Mouse (Mus musculus): Measurements from ENCODE around the gene Tdp1. TPM values are rescaled to one million over a fixed set of nuclear protein-coding genes. Genes with fewer than 3 reads are reported as not detected.

Gene Tdp1
- polyA plus RNA-seq, 1 experiment from 2014 or later: 64.8 TPM

- no peak for DNase-seq (ENCODE audit: low spot score)
- H3K36me3 ChIP-seq (ENCODE audit: control insufficient read depth, insufficient read depth, low read length): no peaks in the 10 kb centered on the region
- WGBS: under 1% methylated on average over 11 of the region's 11 CpGs
- H3K27ac ChIP-seq (ENCODE audit: low read depth, low read length): peak overlapping the region; percentile 78
- H3K27me3 ChIP-seq (replicated peaks; ENCODE audit: control insufficient read depth, insufficient read depth, low read length): no peaks in the 10 kb centered on the region
- ATAC-seq (replicated peaks; ENCODE audit: low FRiP score): no peak; the same call in 1 of the 2 replicates
- H3K9me3 ChIP-seq (ENCODE audit: control insufficient read depth, low read length): no peaks in the 10 kb centered on the region
- peak overlapping the region; percentile 70 for H3K9ac ChIP-seq (ENCODE audit: low read depth, low read length)
- peak overlapping the region; percentile 94 for H3K4me2 ChIP-seq
- peak overlapping the region; percentile 77 for H3K4me3 ChIP-seq (ENCODE audit: low read depth, low read length)
- peaks cover 15% of the 10 kb centered on the region for H3K4me1 ChIP-seq (replicated peaks; ENCODE audit: control insufficient read depth, insufficient read depth, low read length)
Measured at GRCm38 (mm10) chr12:99883713-99884105, 608 bp upstream of the Tdp1 start.

GRCm38 (mm10) chr12:99885282-99885901 lies 1.1 kb downstream of the Tdp1 start:
- H3K4me2 ChIP-seq: peak overlapping the region; percentile 94
- peak overlapping the region; percentile 94 for H3K9ac ChIP-seq (ENCODE audit: low read depth, low read length)
- H3K4me1 ChIP-seq (replicated peaks; ENCODE audit: control insufficient read depth, insufficient read depth, low read length): peaks cover 15% of the 10 kb centered on the region
- H3K36me3 ChIP-seq (ENCODE audit: control insufficient read depth, insufficient read depth, low read length): no peaks in the 10 kb centered on the region
- DNase-seq (ENCODE audit: low spot score): no peak
- 50% methylated on average over 8 of the region's 8 CpGs for WGBS
- H3K27ac ChIP-seq (ENCODE audit: low read depth, low read length): no peak overlapping the region
- no peaks in the 10 kb centered on the region for H3K27me3 ChIP-seq (replicated peaks; ENCODE audit: control insufficient read depth, insufficient read depth, low read length)
- ATAC-seq (replicated peaks; ENCODE audit: low FRiP score): no peak
- H3K4me3 ChIP-seq (ENCODE audit: low read depth, low read length): peak overlapping the region; percentile 77
- no peaks in the 10 kb centered on the region for H3K9me3 ChIP-seq (ENCODE audit: control insufficient read depth, low read length)

DNA sequence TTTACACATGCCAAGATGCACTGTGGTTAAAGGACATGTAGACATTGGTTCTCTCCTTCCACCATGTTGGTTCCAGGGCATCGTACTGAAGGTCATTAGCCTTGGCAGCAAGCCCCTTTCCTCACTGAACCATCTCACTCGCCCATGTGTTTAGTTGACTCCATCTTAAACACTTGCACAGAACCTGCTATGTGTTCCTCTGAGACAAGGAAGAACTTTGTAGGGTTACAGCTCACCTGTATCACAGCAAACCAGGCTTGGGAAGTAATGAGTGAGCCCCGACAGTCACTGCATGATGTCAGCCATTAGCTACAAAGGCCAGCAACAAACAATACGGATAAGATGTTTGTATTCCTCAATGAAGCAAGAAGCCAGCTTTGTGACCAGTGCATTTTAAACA lies 13.5 kb downstream of the Tdp1 start:
- no peaks in the 10 kb centered on the region for H3K9me3 ChIP-seq (ENCODE audit: control insufficient read depth, low read length)
- no peak overlapping the region for H3K9ac ChIP-seq (ENCODE audit: low read depth, low read length)
- no peaks in the 10 kb centered on the region for H3K27me3 ChIP-seq (replicated peaks; ENCODE audit: control insufficient read depth, insufficient read depth, low read length)
- 85% methylated on average over 4 of the region's 4 CpGs for WGBS
- H3K4me1 ChIP-seq (replicated peaks; ENCODE audit: control insufficient read depth, insufficient read depth, low read length): no peaks in the 10 kb centered on the region
- peaks cover 28% of the 10 kb centered on the region for H3K36me3 ChIP-seq (ENCODE audit: control insufficient read depth, insufficient read depth, low read length)
- H3K27ac ChIP-seq (ENCODE audit: low read depth, low read length): no peak overlapping the region
- H3K4me3 ChIP-seq (ENCODE audit: low read depth, low read length): no peak overlapping the region
- H3K4me2 ChIP-seq: no peak overlapping the region
- ATAC-seq (replicated peaks; ENCODE audit: low FRiP score) (no peak), DNase-seq (ENCODE audit: low spot score) (no peak)

GRCm38 (mm10) chr12:99898248-99898870 lies 14.0 kb downstream of the Tdp1 start:
- no peak for DNase-seq (ENCODE audit: low spot score)

GRCm38 (mm10) chr12:99899991-99900390 lies 15.7 kb downstream of the Tdp1 start:
- no peak overlapping the region for H3K9ac ChIP-seq (ENCODE audit: low read depth, low read length)
- H3K4me2 ChIP-seq: no peak overlapping the region
- DNase-seq (ENCODE audit: low spot score) (no peak), ATAC-seq (replicated peaks; ENCODE audit: low FRiP score) (no peak)
- no peak overlapping the region for H3K4me3 ChIP-seq (ENCODE audit: low read depth, low read length)
- WGBS: 84% methylated on average over 1 of the region's 3 CpGs
- no peaks in the 10 kb centered on the region for H3K27me3 ChIP-seq (replicated peaks; ENCODE audit: control insufficient read depth, insufficient read depth, low read length)
- no peaks in the 10 kb centered on the region for H3K9me3 ChIP-seq (ENCODE audit: control insufficient read depth, low read length)
- H3K4me1 ChIP-seq (replicated peaks; ENCODE audit: control insufficient read depth, insufficient read depth, low read length): no peaks in the 10 kb centered on the region
- H3K27ac ChIP-seq (ENCODE audit: low read depth, low read length): no peak overlapping the region
- H3K36me3 ChIP-seq (ENCODE audit: control insufficient read depth, insufficient read depth, low read length): peaks cover 17% of the 10 kb centered on the region

More at GRCm38 (mm10) chr12:99898248-99898870, 14.0 kb downstream of the Tdp1 start:
- no peaks in the 10 kb centered on the region for H3K27me3 ChIP-seq (replicated peaks; ENCODE audit: control insufficient read depth, insufficient read depth, low read length)
- no peaks in the 10 kb centered on the region for H3K9me3 ChIP-seq (ENCODE audit: control insufficient read depth, low read length)
- 80% methylated on average over 16 of the region's 16 CpGs for WGBS
- H3K4me1 ChIP-seq (replicated peaks; ENCODE audit: control insufficient read depth, insufficient read depth, low read length): no peaks in the 10 kb centered on the region
- H3K9ac ChIP-seq (ENCODE audit: low read depth, low read length): no peak overlapping the region
- no peak overlapping the region for H3K4me2 ChIP-seq
- H3K27ac ChIP-seq (ENCODE audit: low read depth, low read length): no peak overlapping the region
- H3K36me3 ChIP-seq (ENCODE audit: control insufficient read depth, insufficient read depth, low read length): peaks cover 24% of the 10 kb centered on the region
- ATAC-seq (replicated peaks; ENCODE audit: low FRiP score): 0 out of 2 replicates have a peak, but pooled peaks have one; percentile 23
- no peak overlapping the region for H3K4me3 ChIP-seq (ENCODE audit: low read depth, low read length)

DNA sequence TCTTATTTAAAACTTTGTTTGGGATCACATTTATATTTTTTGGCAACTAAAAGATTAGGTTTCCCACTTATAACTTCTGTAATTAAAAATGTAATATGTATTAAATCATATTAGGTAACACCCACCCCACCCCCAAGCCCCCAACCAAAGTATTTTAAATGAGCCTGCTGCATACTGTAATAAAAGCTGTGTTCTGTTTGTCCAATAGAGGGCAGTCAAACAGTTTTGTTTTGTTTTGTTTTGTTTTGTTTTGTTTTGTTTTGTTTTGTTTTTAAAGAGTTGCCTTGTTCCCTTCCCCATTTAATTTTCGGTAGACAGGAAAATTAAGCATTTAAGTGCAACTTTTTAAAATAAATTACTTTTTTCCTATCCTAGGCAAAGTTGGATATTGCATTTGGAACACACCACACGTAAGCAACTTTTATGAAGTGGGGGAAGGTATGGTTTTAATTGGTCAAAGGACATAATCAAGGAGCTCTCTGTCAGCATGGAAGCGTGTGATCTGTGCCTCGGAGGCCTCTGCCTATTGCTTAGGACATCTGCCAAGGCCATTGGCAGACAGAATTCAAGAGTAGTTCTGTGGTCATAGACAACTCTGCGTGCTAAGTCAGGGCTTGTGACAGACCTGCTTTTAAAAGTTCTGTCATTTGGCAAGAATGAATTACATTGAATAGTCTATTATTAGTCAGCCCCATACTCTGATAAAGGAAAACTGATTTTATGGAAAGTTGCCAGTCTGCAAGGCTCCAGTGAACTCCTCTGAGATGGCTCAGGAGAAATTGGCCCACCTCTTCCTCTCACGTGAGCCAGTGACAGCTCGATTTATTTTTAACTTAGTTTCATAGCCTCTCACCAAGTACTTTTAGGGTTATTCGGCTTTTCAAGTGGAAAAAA lies 17.9 kb downstream of the Tdp1 start:
- Histone ChIP-seq H3K9me3 (ENCODE audit: control insufficient read depth, low read length) (no peaks in the 10 kb centered on the region), H3K4me2 (no peak overlapping the region), H3K27me3 (replicated peaks; ENCODE audit: control insufficient read depth, insufficient read depth, low read length) (no peaks in the 10 kb centered on the region), H3K4me1 (replicated peaks; ENCODE audit: control insufficient read depth, insufficient read depth, low read length) (no peaks in the 10 kb centered on the region), H3K36me3 (ENCODE audit: control insufficient read depth, insufficient read depth, low read length) (peaks cover 6% of the 10 kb centered on the region; the same call in 1 of the 2 replicates), H3K9ac (ENCODE audit: low read depth, low read length) (no peak overlapping the region), H3K4me3 (ENCODE audit: low read depth, low read length) (no peak overlapping the region), H3K27ac (ENCODE audit: low read depth, low read length) (no peak overlapping the region)
- ATAC-seq (replicated peaks; ENCODE audit: low FRiP score) (no peak), DNase-seq (ENCODE audit: low spot score) (no peak)
- 82% methylated on average over 8 of the region's 8 CpGs for WGBS

GRCm38 (mm10) chr12:99902867-99903370 lies 18.6 kb downstream of the Tdp1 start:
- Histone ChIP-seq H3K27ac (ENCODE audit: low read depth, low read length) (no peak overlapping the region), H3K4me1 (replicated peaks; ENCODE audit: control insufficient read depth, insufficient read depth, low read length) (no peaks in the 10 kb centered on the region), H3K9me3 (ENCODE audit: control insufficient read depth, low read length) (no peaks in the 10 kb centered on the region), H3K4me2 (no peak overlapping the region), H3K36me3 (ENCODE audit: control insufficient read depth, insufficient read depth, low read length) (peaks cover 6% of the 10 kb centered on the region; the same call in 1 of the 2 replicates), H3K4me3 (ENCODE audit: low read depth, low read length) (no peak overlapping the region), H3K27me3 (replicated peaks; ENCODE audit: control insufficient read depth, insufficient read depth, low read length) (no peaks in the 10 kb centered on the region), H3K9ac (ENCODE audit: low read depth, low read length) (no peak overlapping the region)
- 74% methylated on average over 4 of the region's 4 CpGs for WGBS
- DNase-seq (ENCODE audit: low spot score): no peak
- ATAC-seq (replicated peaks; ENCODE audit: low FRiP score): no peak

- no peaks in the 10 kb centered on the region; the same call in 1 of the 2 replicates for H3K36me3 ChIP-seq (ENCODE audit: control insufficient read depth, insufficient read depth, low read length)
- ATAC-seq (replicated peaks; ENCODE audit: low FRiP score): no peak
- no peak overlapping the region for H3K4me3 ChIP-seq (ENCODE audit: low read depth, low read length)
- H3K9me3 ChIP-seq (ENCODE audit: control insufficient read depth, low read length): no peaks in the 10 kb centered on the region
- H3K27ac ChIP-seq (ENCODE audit: low read depth, low read length): no peak overlapping the region
- no peaks in the 10 kb centered on the region for H3K27me3 ChIP-seq (replicated peaks; ENCODE audit: control insufficient read depth, insufficient read depth, low read length)
- no peak overlapping the region for H3K4me2 ChIP-seq
- 92% methylated on average over 5 of the region's 5 CpGs for WGBS
- no peak overlapping the region for H3K9ac ChIP-seq (ENCODE audit: low read depth, low read length)
- no peak for DNase-seq (ENCODE audit: low spot score)
- H3K4me1 ChIP-seq (replicated peaks; ENCODE audit: control insufficient read depth, insufficient read depth, low read length): no peaks in the 10 kb centered on the region
Measured at GRCm38 (mm10) chr12:99904537-99904936, 20.2 kb downstream of the Tdp1 start.
